9 mouse cellular contexts compared by ENCODE assay signal in the genomic region with DNA sequence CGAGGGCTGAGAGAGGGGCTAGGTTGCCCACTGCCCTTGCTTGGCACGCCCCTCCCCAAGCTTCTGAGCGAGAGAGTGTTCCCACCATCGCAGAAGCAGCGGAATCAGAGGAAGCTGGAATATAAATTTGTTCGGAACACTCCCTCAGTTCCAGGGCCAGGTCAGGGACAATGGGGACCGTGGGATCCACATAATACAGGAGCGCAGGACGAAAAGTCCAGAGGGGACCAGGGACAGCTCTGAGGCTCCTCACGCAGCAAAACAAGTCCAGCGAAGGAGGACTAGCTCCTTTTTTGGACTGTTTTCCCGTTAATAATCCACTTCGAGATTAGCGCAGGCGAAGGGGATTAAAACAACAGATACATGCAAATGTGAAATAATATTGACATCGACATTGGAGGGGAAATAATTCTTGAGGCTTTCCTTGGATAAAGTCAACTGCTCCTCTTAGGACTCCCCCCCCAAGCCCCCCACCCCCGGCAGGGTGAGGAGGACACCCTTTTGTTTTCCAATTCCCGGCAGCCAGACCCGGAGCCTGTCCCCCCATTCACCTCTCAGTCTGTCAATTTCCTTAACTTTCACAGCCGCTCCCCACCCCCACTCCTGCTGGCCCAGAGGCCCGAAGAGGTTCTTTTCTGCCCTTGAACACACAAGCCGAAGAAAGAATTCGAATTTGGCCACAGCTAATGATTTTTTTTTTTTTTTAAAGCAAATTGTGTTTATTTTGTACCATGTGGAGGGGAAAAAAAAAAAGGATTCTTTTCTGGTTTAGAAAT. TPM values are rescaled to one million over a fixed set of nuclear protein-coding genes. Genes with fewer than 3 reads are reported as not detected.
DNase-seq lines count a peak whose midpoint lies in the region; ATAC-seq and TF ChIP-seq lines count a peak whose summit lies in the region.
"Had no signal": no experiment of that assay in that cellular context is flagged by ENCODE, and none has a peak within 500 bp of the region (broad histone marks: within the 10 kb centered on the region; RNA-seq: fewer than 3 reads in every experiment).

No protein-coding gene starts in this region.

- peak; percentile 31; the same call in 1 of the 2 replicates for ATAC-seq in hindbrain, embryonic 16.5 days
- no peak for ATAC-seq in erythroid progenitor cell, adult 5-6 weeks (replicated peaks; ENCODE audit: low FRiP score, poor library complexity, severe bottlenecking)

- no peaks in the 10 kb centered on the region for H3K27me3 ChIP-seq in hindbrain, embryonic 16.5 days (replicated peaks; ENCODE audit: control insufficient read depth, insufficient read depth, low read length)
- peaks cover 3% of the 10 kb centered on the region; the same call in 1 of the 2 replicates for H3K27me3 ChIP-seq in liver, adult 2 months (ENCODE audit: control insufficient read depth, insufficient read depth, low read length)
- H3K27me3 ChIP-seq in myocyte (ENCODE audit: control insufficient read depth, insufficient read depth, insufficient read length), result no peaks in the 10 kb centered on the region
- H3K27me3 ChIP-seq: Patski had no signal

- peak overlapping the region; percentile 45 for H3ac ChIP-seq in myocyte (ENCODE audit: control insufficient read depth, insufficient read length)

- H3K4me1 ChIP-seq in hindbrain, embryonic 16.5 days (ENCODE audit: control insufficient read depth, insufficient read depth, low read depth, low read length), result peaks cover 7% of the 10 kb centered on the region; the same call in 1 of the 2 replicates
- H3K4me1 ChIP-seq in liver, adult 2 months (ENCODE audit: control insufficient read depth, insufficient read depth, low read length), result no peaks in the 10 kb centered on the region

- peak overlapping the region; percentile 71 for H3K9ac ChIP-seq in hindbrain, embryonic 16.5 days (ENCODE audit: low read depth, low read length)
- peak overlapping the region; percentile 37 for H3K9ac ChIP-seq in liver, adult 2 months (ENCODE audit: low read depth, low read length)

- peak overlapping the region; percentile 60 for H3K4me3 ChIP-seq in hindbrain, embryonic 16.5 days (ENCODE audit: low read length)
- peak overlapping the region; percentile 52 for H3K4me3 ChIP-seq in liver, adult 2 months (ENCODE audit: insufficient read depth, low read depth, low read length)
- peak overlapping the region; percentile 75 for H3K4me3 ChIP-seq in myocyte

- DNase-seq in layer of hippocampus, adult 11-12 months (ENCODE audit: low spot score), result peak; percentile 73
- no peak for DNase-seq in layer of hippocampus, adult 8-10 months (ENCODE audit: low spot score in 2 of 2)
- DNase-seq in adrenal gland, postnatal 10 days, result peak; percentile 83
- DNase-seq in gastrocnemius, adult 18-20 months (ENCODE audit: low spot score), result peak; percentile 60
- no peak for DNase-seq in liver, adult 2 months (ENCODE audit: extremely low read depth, low read depth, low spot score)

- WGBS in hindbrain, embryonic 16.5 days, result under 1% methylated on average over 23 of the region's 23 CpGs
- 5% methylated on average over 23 of the region's 23 CpGs for WGBS in liver, adult 2 months

- H3K9me3 ChIP-seq in hindbrain, embryonic 16.5 days (ENCODE audit: control insufficient read depth, low read length), result no peaks in the 10 kb centered on the region

- H3K4me2 ChIP-seq in hindbrain, embryonic 16.5 days (ENCODE audit: low read length), result peak overlapping the region; percentile 79
- peak overlapping the region; percentile 75 for H3K4me2 ChIP-seq in myocyte (ENCODE audit: low read depth)

- peak overlapping the region; percentile 79 for H3K27ac ChIP-seq in hindbrain, embryonic 16.5 days (ENCODE audit: low read depth, low read length)
- H3K27ac ChIP-seq in liver, adult 2 months (replicated peaks; ENCODE audit: insufficient read depth, low read depth, low read length), result peak overlapping the region; percentile 75

- TF ChIP-seq POLR2A in liver, adult 2 months (IDR thresholded peaks at IDR 0.05; ENCODE audit: extremely low read depth, insufficient read depth, low read length), result no peak
- TF ChIP-seq POLR2A in myocyte (IDR thresholded peaks at IDR 0.05; ENCODE audit: insufficient read length, low read depth), result no peak

- no peak for TF ChIP-seq CTCF in liver, adult 2 months (IDR thresholded peaks at IDR 0.05; ENCODE audit: low read depth, low read length)

- H3K36me3 ChIP-seq in hindbrain, embryonic 16.5 days (ENCODE audit: control insufficient read depth, insufficient read depth, low read length), result no peaks in the 10 kb centered on the region
- H3K36me3 ChIP-seq in liver, adult 2 months (ENCODE audit: control insufficient read depth, insufficient read depth, low read length), result no peaks in the 10 kb centered on the region
- H3K36me3 ChIP-seq in myocyte (ENCODE audit: control insufficient read depth, insufficient read depth), result no peaks in the 10 kb centered on the region

- no peaks in the 10 kb centered on the region for H3K79me2 ChIP-seq in liver, adult 2 months (ENCODE audit: control insufficient read depth, insufficient read depth, low read length)
- peaks cover 26% of the 10 kb centered on the region for H3K79me2 ChIP-seq in myocyte (ENCODE audit: control insufficient read depth, insufficient read depth)

TF ChIP-seq in myocyte, 11 proteins besides CTCF, POLR2A, EP300 and RAD21:
- TF ChIP-seq SRF (IDR thresholded peaks at IDR 0.05; ENCODE audit: control insufficient read depth, insufficient read length, low read depth) (no peak), TCF3 (IDR thresholded peaks at IDR 0.05; ENCODE audit: insufficient read length, low read depth) (no peak), MYOG (IDR thresholded peaks at IDR 0.05; ENCODE audit: control insufficient read depth in 1 of 3, insufficient read depth in 1 of 3, insufficient read length in 2 of 3, low read depth in 2 of 3) (no peak), REST (IDR thresholded peaks at IDR 0.05; ENCODE audit: insufficient read depth, insufficient read length) (no peak), USF1 (IDR thresholded peaks at IDR 0.05; ENCODE audit: low read depth) (no peak)

RNA-seq across cellular contexts. Expression of a gene that starts 1.3 kb away (rescaled TPM):
- 100 to 1,000 TPM; 346 to 374 (median 360) TPM for total RNA-seq in layer of hippocampus, adult 8-10 months (2022)
- total RNA-seq in adrenal gland, postnatal 10 days (2021), result 100 to 1,000 TPM; 129 to 138 TPM
- 10 to 100 TPM; 34.8 to 49.2 TPM for total RNA-seq in gastrocnemius, adult 18-20 months (2021)
- polyA plus RNA-seq in hindbrain, embryonic 16.5 days (2015; fragmentation: Nextera tagmentation; extraction: Ambion mirVana), result 30.3 and 36.8 TPM in 2 replicates
- total RNA-seq in liver, adult 2 months (2014; rRNA removed), result 15.5 and 16.8 TPM in 2 replicates
- polyA plus RNA-seq in liver, adult 2 months (2012; rRNA removed), result 1.7 and 4.9 TPM in 2 replicates
- 10.8 TPM for polyA plus RNA-seq in myocyte (2012; fragmentation: generic; extraction: Trizol)
- total RNA-seq in erythroid progenitor cell, adult 5-6 weeks (2015; ENCODE audit: low replicate concordance), result 45.8 and 49.9 TPM in 2 replicates
- 34.3 and 60.1 TPM in 2 replicates for total RNA-seq in erythroid progenitor cell, adult 5-6 weeks (2017; ENCODE audit: low replicate concordance)

Comparison
In these comparisons a context has a peak if more than half of its experiments do, and no peak if none do; other contexts are left out.
1. DNase-seq: peak in layer of hippocampus, adult 11-12 months (single experiment), adrenal gland, postnatal 10 days (single experiment) and gastrocnemius, adult 18-20 months (single experiment); none in layer of hippocampus, adult 8-10 months (0 of 2) and liver, adult 2 months (single experiment).
2. Peak in every context shown above with its lines, with median percentiles within 50 percentile points of each other: H3K4me3 ChIP-seq.